Mouse (Mus musculus) right cerebral cortex, postnatal 4 days (tissue): Measurements from ENCODE around the gene Sco2.
A peak's percentile ranks its signal among the peaks of the same experiment; 100 is the strongest.

ENCODE experiments used
- DNase-seq: peaks from one replicate; pipeline ENCODE4 v3.0.0-alpha.2; 2022

Sco2 gene

DNA sequence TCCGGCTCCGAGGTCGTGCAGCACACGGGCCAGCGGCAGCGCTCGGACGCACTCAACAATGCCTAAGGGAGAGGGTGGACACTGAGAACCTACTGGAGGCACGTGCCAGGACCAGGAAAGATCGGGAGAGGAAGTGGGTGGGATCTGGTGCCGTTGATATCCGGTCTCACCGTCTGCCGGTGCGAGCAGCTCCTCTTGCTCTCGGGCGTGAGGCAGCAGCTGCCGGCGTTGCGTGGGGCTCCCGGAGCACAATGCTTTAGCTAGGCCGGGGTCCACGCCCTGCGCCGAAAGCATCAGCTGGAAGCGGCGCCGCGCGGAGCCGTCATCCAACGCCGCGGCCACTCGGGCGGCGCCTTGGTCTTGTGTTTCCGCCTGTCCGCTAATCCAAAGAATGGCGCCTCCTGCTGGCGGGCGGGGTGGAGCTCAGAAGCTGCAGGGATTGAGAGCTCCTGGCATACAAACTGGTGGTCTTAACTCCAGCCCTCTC is at the start of gene Sco2:
TSS of gene Sco2 (minus strand) at position 85 of the 487 bp plus-strand sequence.
- DNase-seq = peak; percentile 99

DNA sequence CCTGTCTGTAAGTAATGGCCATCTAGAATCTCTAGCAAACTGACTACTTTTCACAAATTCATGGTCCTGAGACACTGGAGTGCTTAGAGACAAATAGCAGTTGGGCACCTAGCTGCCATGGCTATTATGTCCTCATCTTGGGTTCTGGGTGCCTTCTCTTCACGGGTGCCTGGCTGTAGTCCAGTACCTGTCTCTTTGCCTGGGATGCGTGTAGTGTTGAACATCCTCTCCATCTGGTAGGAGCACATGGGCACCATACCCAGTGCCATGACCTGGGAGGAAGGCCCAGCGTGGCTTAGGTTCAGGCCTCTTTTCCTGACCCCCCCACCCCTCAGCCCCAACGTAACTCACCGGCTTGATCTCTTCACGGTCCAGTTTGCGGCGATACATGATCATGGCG is 48.3 kb upstream of the Sco2 start:
- DNase-seq = no peak

DNA sequence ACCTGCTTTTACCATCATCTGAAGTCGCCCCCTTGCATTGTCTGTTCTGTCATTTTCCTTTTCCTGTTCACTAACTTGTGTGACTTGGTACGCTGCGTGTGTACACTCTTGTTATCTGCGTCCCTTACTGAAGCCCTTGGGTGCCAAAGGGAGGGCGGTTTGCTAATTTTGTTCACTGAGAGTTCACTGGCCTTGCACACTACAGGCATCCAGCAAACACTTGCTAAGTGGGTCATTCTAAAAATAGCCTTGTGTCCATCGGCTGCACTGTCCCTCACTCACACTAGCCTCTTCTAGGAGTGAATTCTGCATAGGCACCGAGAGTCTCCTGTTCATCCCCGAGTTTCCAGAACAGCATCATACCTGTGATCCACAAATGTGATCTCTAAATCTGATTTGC is 41.6 kb upstream of the Sco2 start:
- DNase-seq = no peak

DNA sequence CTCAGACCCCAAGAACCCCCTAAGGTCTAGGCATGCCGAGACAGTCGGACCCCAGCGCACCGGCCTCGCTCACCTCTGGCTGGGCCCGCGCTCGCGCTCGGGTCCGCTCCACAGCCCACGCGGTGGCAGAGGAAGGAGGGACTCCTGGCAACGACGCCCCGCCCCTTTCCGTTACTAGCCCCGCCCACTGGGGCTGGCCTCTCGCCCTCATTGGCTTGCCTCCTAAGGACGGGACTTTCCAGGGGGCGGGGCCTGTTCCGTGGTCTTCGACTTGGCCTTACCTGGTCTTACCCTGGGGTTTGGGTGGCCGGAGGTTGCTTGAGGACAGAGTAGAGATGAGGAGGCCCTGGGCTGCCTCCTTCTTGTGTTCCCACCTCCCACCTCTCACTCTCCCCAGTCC is 36.5 kb upstream of the Sco2 start, which contains the start of gene Syce3:
TSS of gene Syce3 (minus strand) at position 386 of the 400 bp plus-strand sequence.
- DNase-seq = no peak

DNA sequence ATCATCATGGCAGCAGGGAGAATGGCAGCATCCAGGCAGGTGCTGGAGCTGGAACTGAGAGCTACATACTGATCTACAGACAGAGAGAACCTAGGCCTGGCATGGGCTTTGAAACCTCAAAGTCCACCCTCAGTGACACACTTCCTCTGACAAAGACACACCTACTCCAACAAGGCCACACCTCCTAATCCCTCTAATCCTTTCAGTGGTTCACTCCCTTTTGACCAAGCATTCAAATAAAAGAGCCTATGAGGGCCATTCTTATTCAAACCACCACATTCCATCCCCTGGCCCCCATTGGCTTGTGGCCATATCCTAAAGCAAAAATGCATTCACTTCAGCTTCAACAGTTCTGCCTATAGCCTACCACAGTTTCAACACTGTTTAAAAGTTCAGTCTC is 33.0 kb upstream of the Sco2 start:
- no peak for DNase-seq

DNA sequence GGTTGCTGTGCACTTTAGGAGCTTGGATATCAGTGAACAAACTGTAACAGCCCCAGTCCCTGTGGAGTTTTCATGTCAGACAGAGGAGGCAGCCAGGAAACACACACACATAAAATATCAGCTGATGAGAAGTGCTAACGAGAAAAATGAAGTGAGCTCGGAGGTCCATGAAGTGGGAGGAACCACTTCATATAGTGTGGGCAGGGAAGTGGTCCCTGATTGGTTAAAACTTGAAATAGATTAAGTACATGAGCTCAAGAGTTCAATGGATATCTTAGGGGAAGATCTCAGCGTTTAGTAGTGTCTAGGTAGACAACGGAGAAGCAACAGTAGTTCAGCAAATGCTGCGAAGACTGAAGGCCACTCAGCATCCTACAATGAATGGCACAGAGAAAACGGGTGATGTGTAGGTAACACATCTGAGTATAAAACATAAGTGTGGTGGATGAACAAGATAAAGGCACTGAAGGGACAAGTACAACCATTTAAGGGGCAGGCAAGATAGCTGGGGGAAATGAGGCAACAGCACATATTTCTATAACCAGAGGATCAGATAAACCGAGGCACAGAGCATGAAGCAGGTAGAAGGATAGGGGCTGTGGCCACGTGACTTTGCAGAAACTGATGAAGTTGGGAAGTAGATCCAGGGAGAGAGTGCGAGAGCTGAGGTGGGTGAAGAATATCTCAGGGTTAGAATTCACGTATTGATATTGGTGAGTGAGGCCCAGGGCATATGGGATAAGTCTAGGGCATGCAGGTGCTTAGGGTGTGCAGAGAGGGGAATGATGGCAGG is 31.4 kb upstream of the Sco2 start:
- DNase-seq = no peak

DNA sequence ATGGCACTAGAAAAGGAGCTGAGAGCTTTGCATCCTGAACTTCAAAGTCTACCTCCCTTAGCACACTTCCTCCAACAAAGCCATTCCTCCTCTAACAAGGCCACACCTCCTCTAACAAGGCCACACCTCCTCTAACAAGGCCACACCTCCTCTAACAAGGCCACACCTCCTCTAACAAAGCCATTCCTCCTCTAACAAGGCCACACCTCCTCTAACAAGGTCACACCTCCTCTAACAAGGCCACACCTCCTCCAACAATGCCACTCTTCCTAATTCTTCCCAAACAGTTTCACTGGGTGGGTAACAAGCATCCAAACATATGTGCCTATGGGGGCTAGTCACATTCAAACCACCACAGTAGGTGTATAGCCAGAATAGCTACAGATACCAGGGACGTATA is 28.8 kb upstream of the Sco2 start:
- DNase-seq = no peak

DNA sequence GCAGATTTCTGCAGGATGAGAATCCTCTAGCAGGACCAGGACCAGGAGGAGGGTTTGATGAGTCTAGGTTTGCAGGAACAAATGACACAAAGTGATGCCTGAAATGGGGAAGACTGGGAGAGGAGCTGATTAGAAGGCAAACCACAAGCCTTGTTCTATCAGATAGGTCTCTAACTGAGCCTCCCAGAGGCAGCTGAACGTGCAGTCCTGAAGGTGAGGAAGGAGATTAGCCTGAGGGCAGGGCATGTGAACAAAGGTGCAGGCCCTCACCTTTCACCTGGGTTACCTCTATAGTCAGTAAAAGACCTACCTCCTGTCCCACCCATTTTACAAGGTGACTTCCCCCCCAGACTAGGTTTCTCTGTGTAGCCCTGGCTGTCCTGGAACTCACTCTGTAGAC is 26.1 kb upstream of the Sco2 start:
- DNase-seq = no peak

DNA sequence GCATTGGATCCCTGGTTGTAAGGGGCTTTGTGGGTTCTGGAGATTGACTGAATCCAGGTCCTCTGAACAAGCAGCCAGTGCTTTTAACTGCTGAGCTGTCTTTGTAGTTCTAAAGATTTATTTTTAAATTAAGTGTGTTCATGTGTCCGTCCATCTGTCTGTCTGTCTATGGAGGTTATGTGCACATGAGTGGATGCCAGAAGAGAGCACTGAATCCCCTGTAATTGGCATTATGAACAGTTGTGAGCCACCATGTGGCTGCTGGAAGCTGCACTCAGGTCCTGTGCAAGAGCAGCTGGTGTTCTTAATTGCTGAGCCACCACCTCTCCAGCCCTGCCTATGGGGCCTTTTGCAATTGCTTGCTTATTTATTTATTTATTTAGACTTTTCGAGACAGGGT is 24.5 kb upstream of the Sco2 start:
- no peak for DNase-seq

DNA sequence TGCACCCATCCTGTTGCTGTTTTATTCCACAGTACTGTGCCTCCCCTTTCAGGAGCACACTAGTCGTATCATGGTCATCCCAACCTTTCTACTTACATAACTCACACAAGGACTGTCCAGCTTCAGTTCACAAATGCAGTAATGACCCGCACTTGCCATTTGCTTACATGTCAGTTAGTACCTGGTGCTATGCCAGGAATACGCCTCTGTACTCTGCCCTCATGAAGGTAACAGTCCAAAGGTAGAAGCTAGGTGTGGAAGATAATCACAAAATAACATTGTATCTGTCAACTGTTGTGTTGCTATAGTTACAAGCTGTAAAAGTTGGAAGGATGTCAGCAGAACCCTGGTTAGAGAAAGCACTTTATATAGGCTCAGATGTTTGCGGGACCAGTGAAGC is 23.2 kb upstream of the Sco2 start:
- DNase-seq = no peak

DNA sequence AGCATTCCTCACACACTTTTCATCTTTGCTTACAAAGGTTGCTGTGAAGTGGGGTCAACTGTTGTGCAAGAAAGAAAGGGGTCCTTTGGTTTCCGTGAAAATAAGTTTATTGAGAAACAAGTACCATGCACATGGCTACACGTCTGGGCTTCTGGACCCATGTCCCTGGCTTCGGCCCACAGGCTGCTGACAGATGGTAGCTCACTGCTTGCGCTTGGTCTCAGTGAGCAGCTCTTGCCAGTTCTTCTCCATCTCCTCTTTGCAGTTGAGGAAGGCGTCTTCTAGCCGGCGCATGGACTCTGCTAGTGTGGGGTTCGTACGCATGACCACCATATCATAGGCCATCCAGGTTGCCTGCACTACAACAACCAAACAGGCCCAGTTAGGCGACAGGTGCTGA is 16.4 kb upstream of the Sco2 start:
- DNase-seq = no peak

DNA sequence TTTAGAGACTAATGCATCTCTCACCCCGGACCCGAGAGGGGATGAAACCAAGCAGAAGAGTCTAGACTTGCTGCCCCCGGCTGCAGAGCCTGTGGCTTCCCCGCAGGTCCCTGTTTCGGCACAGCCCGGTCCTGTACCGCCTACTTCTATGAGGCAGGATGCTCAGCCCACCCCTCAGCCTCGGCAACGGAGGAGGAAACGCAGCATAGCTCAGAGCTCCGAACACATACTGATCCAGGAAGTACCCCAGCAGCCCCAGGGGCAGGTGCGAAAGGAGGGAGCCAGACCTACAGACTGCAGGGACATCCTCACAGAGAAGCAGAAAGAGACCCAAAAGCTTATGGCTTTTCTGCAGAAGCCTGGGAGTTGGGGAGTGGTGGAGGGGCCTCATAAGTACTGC is 13.5 kb upstream of the Sco2 start:
- DNase-seq = no peak

DNA sequence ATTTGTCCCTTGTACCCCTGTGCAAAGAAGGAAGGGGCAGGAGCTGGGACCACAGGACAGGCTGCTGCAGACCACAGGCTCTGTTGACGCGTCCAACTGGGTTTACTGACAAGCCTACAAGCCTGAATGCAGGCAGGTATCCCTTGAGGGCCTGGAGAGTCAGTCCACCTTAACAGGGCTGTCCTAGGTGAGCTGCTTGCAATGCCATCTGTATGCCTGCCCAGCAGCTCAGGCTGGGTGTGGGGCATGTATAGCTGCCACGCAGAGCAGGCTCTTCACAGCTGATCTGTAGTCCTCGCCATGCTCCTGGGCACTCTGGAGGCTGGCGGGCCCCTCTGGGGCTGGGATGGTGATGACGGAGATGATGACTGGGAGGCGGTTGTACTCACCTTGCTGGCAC is 11.0 kb upstream of the Sco2 start, which contains the start of gene Klhdc7b:
TSS of gene Klhdc7b (plus strand) at position 301 of the 400 bp plus-strand sequence.
- no peak for DNase-seq

DNA sequence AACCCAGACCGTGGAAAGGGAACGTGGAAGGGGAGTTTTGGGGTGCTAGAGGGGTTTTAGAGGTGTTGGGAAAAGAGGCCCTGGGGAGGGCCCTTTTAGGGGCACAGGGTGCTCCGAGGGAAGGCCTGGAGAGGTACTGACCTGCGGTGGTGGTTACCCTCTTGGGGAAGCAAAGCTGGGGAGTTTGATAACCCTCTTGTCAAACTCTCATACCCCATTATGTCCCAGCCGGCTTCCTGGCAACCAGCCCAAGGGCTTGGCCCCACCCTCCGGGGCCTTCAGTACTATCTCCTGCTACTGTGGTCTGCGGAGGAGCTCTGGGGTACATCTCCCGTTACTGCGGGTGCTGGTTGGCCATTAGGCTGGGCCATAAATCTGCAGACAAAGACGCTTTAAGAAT is 5.8 kb upstream of the Sco2 start:
- no peak for DNase-seq

DNA sequence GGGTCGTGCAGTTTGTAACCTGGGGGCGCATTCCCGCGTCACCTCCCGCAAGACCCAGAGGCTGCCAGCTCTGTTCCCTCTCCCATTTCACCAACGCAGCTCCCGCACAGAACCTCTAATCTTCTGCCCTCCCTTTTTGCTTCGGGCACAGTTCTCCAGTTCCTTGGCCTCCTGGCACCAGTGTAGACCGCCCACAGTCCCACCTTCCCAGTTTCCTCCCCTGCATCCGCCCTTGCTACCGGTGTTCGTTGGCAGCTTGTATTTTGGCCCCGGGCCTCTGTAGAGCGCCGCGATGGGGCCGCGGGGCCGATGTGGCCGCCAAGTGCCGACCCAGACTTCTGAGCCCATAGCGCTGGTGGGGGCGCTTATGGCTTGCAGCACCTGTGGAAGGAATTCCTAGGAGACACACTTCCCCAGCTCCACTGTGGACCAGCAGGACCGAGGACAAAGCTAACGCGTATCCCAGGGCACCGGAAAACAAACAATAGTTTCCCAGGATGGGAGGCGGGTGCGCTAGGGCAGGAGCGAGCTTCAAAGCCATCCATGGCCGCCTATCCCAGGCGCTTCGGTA is 5.3 kb upstream of the Sco2 start, which contains the start of gene Odf3b:
TSS of gene Odf3b (minus strand) at position 452 of the 571 bp plus-strand sequence.
- no peak for DNase-seq

DNA sequence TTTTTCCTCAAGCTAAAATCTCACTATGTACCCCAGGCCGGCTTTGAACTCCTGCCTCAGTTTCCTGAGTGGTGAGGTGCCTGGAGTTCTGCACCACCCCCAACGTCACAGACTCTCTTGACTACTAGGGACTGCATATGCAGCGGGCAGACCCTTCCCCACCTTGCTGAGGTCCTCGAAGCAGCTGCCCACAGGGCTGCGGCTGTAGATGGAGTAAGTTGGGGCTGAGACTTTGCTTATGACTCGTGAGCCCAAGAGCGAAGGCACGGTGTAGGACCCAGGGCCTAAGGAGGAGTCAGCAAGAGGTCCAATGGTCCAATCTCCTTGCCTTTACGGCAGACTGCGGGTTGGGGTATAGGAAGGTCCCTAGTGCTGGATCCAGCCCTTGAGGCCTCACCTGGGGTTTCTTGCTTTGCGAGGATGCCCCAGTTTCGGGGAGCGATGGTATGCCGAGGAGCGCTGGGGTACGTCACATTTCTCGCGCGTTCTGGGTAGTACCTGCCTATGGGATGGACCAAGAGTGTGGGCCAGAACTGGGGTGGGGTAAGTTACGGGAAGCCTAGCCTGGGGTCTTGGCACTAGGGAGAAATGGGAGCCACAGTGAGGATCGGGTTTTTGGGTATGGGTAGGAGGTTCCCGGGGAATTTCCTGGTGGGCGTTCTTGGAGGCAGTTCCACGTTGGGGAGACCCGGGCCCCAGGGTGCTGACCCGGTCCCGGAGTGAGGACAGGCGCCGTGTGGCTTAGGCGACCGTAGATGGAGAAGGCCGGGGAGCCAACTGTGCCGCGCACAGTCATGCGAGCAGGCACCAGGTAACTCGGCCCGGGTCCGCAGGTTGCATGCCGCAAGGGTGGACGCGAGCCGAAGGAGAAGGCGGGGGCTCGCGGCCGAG is 4.5 kb upstream of the Sco2 start:
- DNase-seq = no peak

DNA sequence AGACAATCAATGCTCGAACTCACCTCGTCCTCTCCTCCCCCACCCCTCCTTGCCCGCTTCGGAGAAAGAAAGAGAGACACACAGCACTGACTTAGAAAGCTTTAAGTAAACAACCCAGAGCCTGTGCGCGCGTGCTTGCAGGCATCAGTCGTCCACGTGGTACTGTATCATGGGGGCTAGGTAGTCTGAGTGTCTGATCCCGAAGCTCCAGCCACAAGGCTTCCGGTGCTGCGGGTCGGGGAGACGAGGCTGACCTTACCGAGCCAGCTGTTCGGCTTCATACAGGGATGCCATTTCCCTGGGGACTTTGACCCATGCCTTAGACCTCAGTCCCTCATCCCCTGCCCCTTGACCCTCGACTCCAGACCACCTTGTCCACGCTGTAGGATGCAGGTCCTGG is 3.7 kb upstream of the Sco2 start:
- no peak for DNase-seq

DNA sequence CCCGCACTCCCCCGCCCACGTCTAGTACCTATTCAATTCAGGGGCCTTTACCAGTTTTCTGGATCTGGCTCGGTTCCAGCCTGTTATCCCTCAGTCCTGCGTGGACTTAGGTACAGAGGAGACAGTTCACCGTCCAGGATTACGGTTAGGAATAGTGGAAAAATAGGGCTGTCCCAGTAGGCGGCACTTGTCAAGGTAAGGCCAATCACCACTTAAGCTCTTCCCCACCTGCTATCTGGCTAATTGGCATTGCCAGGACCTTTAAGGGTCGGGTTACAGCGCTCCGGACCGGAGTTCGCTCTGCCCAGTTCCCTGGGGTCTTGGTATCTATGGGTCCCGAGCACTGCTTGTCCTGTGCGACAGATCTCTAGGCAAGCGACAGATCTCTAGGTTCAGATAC is 3.3 kb upstream of the Sco2 start, which contains the start of gene Tymp:
TSS of gene Tymp (minus strand) at position 83 of the 400 bp plus-strand sequence.
- DNase-seq = no peak

DNA sequence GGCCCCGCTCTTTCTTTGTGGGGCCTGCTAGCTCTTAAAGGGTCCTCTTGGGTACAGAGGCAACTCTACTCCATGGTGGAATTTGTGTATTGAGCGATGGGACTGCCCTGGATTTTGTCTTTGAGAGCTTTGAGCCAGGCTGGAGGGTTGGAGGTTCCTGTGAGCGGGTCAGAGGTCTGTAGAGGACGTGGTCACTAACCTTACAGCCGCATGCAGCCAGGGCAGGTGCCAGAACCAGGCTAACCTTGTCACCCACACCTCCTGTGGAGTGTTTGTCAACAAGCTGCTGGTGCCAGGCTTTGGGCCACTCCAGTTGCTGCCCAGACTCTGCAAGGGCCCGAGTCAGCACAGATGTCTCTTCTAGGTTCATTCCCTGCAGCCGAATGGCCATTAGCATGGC is 2.4 kb upstream of the Sco2 start:
- DNase-seq = no peak

DNA sequence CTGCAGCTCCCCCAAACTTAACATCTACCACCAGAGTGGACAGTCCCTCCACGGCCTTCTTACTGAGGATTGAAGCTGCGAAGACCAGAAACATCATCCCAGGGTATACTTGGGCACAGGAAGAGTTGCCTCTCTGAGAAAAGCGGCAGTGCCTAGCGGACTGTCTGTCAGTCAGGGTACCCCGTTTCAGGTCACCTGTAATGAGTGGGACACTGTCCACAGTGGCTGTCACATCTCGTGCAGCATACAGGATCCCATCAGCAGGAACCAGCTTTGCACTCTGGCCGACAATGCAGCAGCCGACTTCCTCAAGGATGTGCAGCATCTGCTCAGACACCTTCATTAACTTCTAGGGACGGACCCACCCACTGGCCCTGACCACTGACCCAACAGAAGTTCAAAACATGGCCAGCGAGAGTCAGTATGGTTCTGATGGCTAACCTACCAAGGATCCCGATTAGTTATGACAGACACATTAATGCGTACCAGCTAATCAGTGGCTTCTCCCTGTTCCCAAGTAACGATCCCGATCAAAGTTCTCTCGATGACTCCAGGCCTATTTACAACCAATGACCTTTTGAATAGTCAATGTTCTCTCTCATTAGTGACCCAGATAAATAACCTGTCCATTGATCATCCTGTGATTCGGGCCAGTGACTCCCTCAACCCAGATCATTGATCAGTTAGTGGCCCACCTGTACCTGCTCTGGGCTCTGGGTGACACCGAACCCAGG is 1.3 kb upstream of the Sco2 start:
- no peak for DNase-seq

DNA sequence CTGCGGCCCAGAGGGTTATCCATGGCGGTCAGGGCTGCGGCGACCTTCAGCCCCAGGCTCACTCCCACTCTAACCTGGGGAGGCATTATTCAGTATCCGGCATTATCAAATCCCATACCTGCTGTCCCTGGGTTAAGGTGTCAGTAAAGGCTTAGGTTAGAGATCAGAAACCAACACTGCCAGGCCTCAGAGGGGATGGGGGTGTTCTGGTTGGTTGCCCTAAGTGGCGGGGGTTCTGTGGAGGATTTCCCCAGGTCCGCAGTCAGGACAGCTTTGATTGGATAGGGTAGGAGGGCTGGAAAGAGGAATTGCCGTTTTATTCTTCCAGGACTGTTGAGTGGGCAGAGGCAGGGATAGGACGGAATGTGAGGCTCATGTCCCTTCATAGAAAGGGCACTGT is 694 bp upstream of the Sco2 start:
- no peak for DNase-seq

DNA sequence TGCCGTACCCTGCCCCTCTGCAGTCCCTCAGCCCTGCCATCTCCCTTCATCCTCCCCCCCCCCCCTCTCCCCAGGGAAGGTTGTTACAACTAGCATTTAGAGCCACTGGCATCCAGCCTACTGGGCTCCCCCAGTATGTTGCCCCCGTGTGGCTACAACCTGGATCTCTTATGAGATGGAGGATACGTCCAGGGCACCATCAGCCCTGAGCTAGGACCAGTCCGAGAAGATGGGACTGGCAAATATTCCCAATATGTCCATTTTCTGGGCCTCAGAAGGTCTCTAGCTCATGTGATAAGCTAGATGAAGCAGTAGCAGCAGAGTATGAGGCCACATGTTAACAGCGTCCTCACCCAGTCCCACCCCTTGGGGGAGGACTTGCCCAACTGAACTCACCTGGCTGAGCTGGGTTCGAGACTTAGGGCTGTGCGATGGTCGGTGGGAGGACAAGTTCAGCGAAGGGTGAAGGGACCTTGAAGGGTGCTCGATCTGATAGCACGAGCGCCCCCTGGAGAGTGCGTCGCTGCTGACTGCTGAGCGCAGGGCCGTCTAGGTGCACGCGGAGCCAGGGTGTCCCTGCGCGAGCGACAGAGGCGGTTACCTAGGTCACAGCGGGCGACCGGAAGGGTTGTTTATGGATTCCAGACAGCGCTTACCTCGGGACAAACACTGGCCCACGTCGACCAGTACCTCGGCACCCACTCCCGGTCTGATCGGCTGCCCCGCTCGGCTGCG is 452 bp downstream of the Sco2 start:
- DNase-seq = peak; percentile 90
